Mouse (Mus musculus) embryonic fibroblast, embryonic 13.5 days (primary cell): ENCODE data around the gene Ndufs2. TPM values are rescaled to one million over a fixed set of nuclear protein-coding genes. Genes with fewer than 3 reads are reported as not detected.

Source experiments
- H3K27ac ChIP-seq: 2 replicates; pipeline ENCODE4 v1.5.1; 2012; ENCODE audit warnings: low read length, control low read depth, inconsistent platforms; ENCODE audit not compliant: insufficient read depth
- H3K4me1 ChIP-seq: 2 replicates; pipeline ENCODE4 v1.6.1; 2011; ENCODE audit warnings: low read length; ENCODE audit not compliant: control insufficient read depth, insufficient read depth
- H3K4me3 ChIP-seq: 2 replicates; pipeline ENCODE4 v1.5.1; 2011; ENCODE audit warnings: mild to moderate bottlenecking, control low read depth, low read length; ENCODE audit not compliant: insufficient read depth
- CTCF ChIP-seq: IDR thresholded peaks from 2 replicates; pipeline ENCODE4 v1.5.1; 2011; ENCODE audit warnings: mild to moderate bottlenecking, control low read depth, low read length, moderate library complexity, borderline replicate concordance; ENCODE audit not compliant: insufficient read depth
- POLR2A ChIP-seq: IDR thresholded peaks from 2 replicates; pipeline ENCODE4 v1.6.1; 2011; ENCODE audit warnings: low read depth, mild to moderate bottlenecking, control low read depth, low read length, moderate library complexity
- polyA plus RNA-seq: library from polyadenylated mRNA; stranded (reverse); fragments of >200 nt; gene quantifications from 2 replicates; pipeline ENCODE4 v1.2.4, GENCODE M21; 2011; ENCODE audit warnings: low read depth; ENCODE audit not compliant: missing spikeins, insufficient read length

Ndufs2 gene
- polyA plus RNA-seq, 1 experiment: 226 TPM

GRCm38 (mm10) chr1:171222238-171223155 is 28.7 kb downstream of the Ndufs2 start, which contains the start of gene Tomm40l:
Tomm40l (minus strand) TSS chr1:171222514.
- peak within 1 kb of the TSS; percentile 90 for H3K4me3 ChIP-seq
- peak within 1 kb of the TSS; percentile 23; the same call in 1 of the 2 replicates for H3K27ac ChIP-seq
- TF ChIP-seq POLR2A (peak; percentile 82), CTCF (no peak)
- H3K4me1 ChIP-seq: peaks cover 2% of the 10 kb centered on the region; the same call in 1 of the 2 replicates

DNA sequence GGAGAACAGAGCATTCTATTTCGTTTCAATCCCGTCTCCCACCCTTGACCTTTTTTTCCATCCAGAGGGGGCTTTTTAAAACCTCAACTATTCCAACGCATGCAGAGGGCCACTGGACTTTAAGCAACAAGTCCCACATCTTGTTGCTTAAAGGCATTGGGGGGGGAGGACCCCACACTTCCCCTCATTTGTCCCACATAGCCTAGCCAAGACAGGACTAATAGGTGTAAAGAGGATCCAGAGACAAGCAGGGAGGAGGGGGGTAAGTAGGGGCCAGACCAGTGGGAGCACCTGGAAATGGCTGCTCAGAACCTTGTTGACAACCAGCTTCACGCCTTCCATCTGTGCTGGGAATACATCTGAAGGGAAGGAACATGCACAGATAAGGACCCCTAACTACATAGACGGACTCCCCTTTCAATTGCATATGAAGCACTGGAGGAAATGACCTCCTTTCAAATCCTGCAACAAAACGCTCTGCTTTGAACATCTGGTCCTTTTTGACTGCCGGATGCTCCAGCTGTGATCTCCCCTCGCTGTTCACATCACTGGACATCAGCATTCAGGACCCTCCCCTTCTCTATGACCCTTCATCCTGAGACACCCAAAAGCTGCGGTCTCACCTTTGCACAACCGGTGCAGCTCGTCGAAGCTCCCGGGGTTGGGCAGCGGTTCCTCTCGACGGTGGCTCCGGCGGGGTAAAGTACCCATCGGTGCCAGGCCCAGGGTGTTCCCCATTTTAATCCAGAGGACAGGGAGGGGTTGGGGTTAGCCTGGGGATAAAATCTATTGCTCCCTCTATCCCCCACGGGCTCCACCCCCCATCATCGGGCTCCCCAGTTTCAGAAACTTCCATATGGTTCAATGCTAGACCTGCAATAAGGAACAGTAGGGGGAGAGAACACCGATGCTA is 29.7 kb downstream of the Ndufs2 start:
- H3K4me1 ChIP-seq: peaks cover 2% of the 10 kb centered on the region; the same call in 1 of the 2 replicates
- no peak overlapping the region for H3K27ac ChIP-seq
- no peak for TF ChIP-seq POLR2A
- no peak for TF ChIP-seq CTCF
- H3K4me3 ChIP-seq: peak overlapping the region; percentile 90

GRCm38 (mm10) chr1:171220871-171221270 is 30.3 kb downstream of the Ndufs2 start:
- Histone ChIP-seq H3K4me3 (peak overlapping the region; percentile 90; the same call in 1 of the 2 replicates), H3K27ac (no peak overlapping the region), H3K4me1 (peaks cover 2% of the 10 kb centered on the region; the same call in 1 of the 2 replicates)
- TF ChIP-seq CTCF: peak; percentile 53; the same call in 1 of the 2 replicates
- TF ChIP-seq POLR2A: no peak

DNA sequence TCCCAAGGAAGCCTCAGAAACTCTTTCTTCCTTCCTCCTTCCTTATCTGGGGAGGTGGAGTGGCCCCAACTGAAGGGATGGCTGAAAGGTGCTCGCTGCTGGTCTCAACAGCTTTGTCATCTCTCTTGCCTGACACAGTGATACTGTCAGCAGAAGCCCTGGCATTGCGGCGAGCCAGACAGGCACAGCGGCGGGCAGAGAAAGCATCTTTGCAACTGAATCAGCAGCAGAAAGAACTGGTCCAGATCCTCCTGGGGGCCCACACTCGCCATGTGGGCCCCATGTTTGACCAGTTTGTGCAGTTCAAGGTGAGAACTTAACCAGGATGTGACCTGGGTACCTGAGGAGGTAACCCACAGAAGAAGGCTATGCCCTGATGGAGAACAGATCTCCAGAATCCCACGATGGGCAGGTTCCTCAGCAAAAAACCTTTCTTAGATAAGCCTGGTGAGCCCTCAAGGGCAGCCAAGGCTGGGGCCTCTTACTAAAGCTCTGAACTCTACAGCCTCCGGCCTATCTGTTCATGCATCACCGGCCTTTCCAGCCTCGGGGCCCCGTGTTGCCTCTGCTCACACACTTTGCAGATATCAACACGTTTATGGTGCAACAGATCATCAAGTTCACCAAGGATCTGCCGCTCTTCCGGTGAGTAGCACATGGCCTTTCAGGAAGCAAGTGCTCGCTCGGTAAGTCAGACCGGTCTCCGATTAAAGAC is 34.8 kb downstream of the Ndufs2 start:
- Histone ChIP-seq H3K27ac (no peak overlapping the region), H3K4me3 (no peak overlapping the region), H3K4me1 (peaks cover 2% of the 10 kb centered on the region; the same call in 1 of the 2 replicates)
- TF ChIP-seq POLR2A (no peak), CTCF (no peak)

DNA sequence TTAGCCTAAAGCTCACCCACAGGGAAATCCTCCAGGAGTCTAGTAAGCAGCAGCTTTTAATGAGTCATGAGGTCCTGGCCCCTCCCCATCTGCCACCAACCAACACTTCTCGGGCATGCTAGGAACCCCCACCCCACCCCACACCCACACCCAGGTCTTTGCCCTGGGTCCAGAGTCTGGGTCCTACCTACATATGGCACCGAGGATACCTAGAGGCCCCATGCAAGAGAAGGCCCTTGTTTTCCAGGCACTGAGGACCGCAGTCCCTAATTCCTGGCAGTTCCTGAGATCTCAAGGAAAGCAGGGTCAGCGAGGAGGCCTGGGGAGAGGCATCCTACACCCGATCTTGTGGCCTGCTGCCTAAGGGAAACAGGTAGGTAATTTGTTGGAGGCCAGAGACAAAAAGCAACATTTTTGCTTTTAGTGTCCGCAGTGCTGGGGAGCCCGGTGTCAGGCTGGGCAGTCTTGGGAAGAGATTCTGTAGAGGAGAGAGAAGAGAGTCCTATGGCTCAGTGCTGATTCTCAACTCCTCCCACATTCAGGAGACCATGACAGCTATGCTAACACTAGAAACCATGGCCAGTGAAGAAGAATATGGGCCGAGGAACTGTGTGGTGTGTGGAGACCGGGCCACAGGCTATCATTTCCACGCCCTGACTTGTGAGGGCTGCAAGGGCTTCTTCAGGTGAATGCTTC is 37.2 kb downstream of the Ndufs2 start, which contains the start of gene Nr1i3:
TSS of gene Nr1i3 (plus strand) at position 170 of the 696 bp plus-strand sequence.
- no peak for TF ChIP-seq POLR2A
- TF ChIP-seq CTCF: no peak
- Histone ChIP-seq H3K4me3 (no peak within 1 kb of the TSS), H3K27ac (no peak within 1 kb of the TSS), H3K4me1 (no peaks in the 10 kb centered on the region)

- TF ChIP-seq CTCF (no peak), POLR2A (no peak)
- no peaks in the 10 kb centered on the region for H3K4me1 ChIP-seq
- H3K27ac ChIP-seq: no peak overlapping the region
- no peak overlapping the region for H3K4me3 ChIP-seq
Measured at GRCm38 (mm10) chr1:171212854-171213253, 38.3 kb downstream of the Ndufs2 start.

DNA sequence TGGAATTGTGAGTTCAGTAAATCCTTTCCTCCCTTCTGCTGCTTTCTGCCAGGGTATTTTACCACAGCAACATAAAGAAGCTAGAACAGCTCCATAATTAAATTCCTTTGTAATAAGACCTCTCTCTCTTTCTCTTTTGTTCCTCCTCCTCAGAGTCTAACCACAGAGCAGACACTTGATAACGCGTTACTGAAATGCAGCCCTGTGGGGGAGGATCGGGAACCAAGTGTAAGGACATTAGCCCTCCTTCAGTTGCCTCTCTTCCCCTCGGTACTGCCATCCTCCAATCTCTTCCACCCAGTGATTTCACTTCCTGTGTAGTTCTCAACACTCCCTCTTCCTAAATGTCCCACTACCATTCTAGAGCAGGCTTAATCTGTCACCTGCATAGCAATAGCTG is 41.8 kb downstream of the Ndufs2 start:
- H3K27ac ChIP-seq: no peak overlapping the region
- H3K4me1 ChIP-seq: no peaks in the 10 kb centered on the region
- TF ChIP-seq CTCF: no peak
- no peak overlapping the region for H3K4me3 ChIP-seq

- H3K4me3 ChIP-seq: no peak overlapping the region
- TF ChIP-seq POLR2A: no peak
- no peak for TF ChIP-seq CTCF
- H3K4me1 ChIP-seq: no peaks in the 10 kb centered on the region
- no peak overlapping the region for H3K27ac ChIP-seq
Measured at GRCm38 (mm10) chr1:171205704-171206493, 45.3 kb downstream of the Ndufs2 start.
